Mouse (Mus musculus): ENCODE data around the gene Gm4981. TPM values are rescaled to one million over a fixed set of nuclear protein-coding genes. Genes with fewer than 3 reads are reported as not detected.
A peak's percentile ranks its signal among the peaks of the same experiment; 100 is the strongest.
"Not testable (repeated sequence)": the region's sequence is repeated elsewhere in the genome, so short reads cannot be mapped to it uniquely, and the experiment has no call there.

The Gm4981 gene
- polyA plus RNA-seq (2015; fragmentation: Nextera tagmentation; extraction: Ambion mirVana): not detected in 2 replicates

DNA sequence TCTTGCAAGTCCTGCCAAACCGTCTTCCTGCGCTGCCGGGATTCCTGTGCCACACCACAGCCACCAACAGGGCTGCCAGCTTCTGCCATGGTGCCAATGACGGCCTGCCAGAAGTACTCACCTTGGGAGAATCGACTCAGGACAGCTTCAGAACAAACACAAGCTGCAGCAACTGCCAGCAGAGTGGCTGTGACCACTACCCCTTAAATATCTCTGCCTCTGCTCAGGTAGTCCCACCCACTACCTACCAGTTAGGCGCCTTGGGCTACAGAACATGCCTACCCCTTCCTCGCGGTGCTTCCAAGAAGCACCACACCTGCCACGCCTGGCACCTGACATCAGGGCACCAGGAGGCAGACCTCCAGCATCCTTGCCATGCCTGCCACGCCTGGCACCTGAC is at the start of gene Gm4981:
Gene Gm4981 (minus strand): TSS at position 89 of the 400 bp plus-strand sequence.
- no peak within 1 kb of the TSS for H3K4me3 ChIP-seq (replicated peaks)
- H3K4me1 ChIP-seq (replicated peaks): no peaks in the 10 kb centered on the region
- no peaks in the 10 kb centered on the region for H3K27me3 ChIP-seq
- 0 out of 2 replicates have a peak, but pooled peaks cover 2% of the 10 kb centered on the region for H3K36me3 ChIP-seq
- no peak for DNase-seq
- 75% methylated on average over 10 of the region's 10 CpGs for WGBS (ENCODE audit: insufficient replicate concordance)
- H3K9ac ChIP-seq: no peak within 1 kb of the TSS
- peaks cover 22% of the 10 kb centered on the region for H3K9me3 ChIP-seq (replicated peaks)
- H3K27ac ChIP-seq: no peak within 1 kb of the TSS
- no peak for ATAC-seq (ENCODE audit: low read depth)
- no peak within 1 kb of the TSS for H3K4me2 ChIP-seq

- ATAC-seq (ENCODE audit: low read depth) (no peak), DNase-seq (no peak)
- Histone ChIP-seq H3K27ac (no peak overlapping the region), H3K27me3 (no peaks in the 10 kb centered on the region), H3K36me3 (peaks cover 41% of the 10 kb centered on the region), H3K4me1 (replicated peaks) (no peaks in the 10 kb centered on the region), H3K9me3 (replicated peaks) (no peaks in the 10 kb centered on the region), H3K9ac (no peak overlapping the region), H3K4me3 (replicated peaks) (no peak overlapping the region), H3K4me2 (no peak overlapping the region)
- 71% methylated on average over 7 of the region's 7 CpGs for WGBS (ENCODE audit: insufficient replicate concordance)
Measured at GRCm38 (mm10) chr10:58282238-58282637, 45.7 kb upstream of the Gm4981 start.

GRCm38 (mm10) chr10:58258466-58258865 is 22.0 kb upstream of the Gm4981 start:
- Histone ChIP-seq H3K4me3 (replicated peaks) (no peak overlapping the region), H3K27ac (no peak overlapping the region), H3K36me3 (peaks cover 14% of the 10 kb centered on the region; the same call in 1 of the 2 replicates), H3K27me3 (no peaks in the 10 kb centered on the region), H3K9me3 (replicated peaks) (no peaks in the 10 kb centered on the region), H3K9ac (no peak overlapping the region), H3K4me2 (no peak overlapping the region), H3K4me1 (replicated peaks) (peaks cover 23% of the 10 kb centered on the region)
- WGBS (ENCODE audit: insufficient replicate concordance): 69% methylated on average over 5 of the region's 5 CpGs
- no peak for DNase-seq
- ATAC-seq (ENCODE audit: low read depth): no peak

GRCm38 (mm10) chr10:58255954-58256353 is 19.5 kb upstream of the Gm4981 start:
- DNase-seq: no peak
- H3K9ac ChIP-seq: peak overlapping the region; percentile 83
- H3K27ac ChIP-seq: no peak overlapping the region
- H3K36me3 ChIP-seq: peaks cover 3% of the 10 kb centered on the region; the same call in 1 of the 2 replicates
- WGBS (ENCODE audit: insufficient replicate concordance): under 1% methylated on average over 4 of the region's 4 CpGs
- H3K4me1 ChIP-seq (replicated peaks): peaks cover 23% of the 10 kb centered on the region
- peak overlapping the region; percentile 85 for H3K4me2 ChIP-seq
- H3K4me3 ChIP-seq (replicated peaks): peak overlapping the region; percentile 92
- ATAC-seq (ENCODE audit: low read depth): no peak
- H3K9me3 ChIP-seq (replicated peaks): no peaks in the 10 kb centered on the region
- H3K27me3 ChIP-seq: no peaks in the 10 kb centered on the region

DNA sequence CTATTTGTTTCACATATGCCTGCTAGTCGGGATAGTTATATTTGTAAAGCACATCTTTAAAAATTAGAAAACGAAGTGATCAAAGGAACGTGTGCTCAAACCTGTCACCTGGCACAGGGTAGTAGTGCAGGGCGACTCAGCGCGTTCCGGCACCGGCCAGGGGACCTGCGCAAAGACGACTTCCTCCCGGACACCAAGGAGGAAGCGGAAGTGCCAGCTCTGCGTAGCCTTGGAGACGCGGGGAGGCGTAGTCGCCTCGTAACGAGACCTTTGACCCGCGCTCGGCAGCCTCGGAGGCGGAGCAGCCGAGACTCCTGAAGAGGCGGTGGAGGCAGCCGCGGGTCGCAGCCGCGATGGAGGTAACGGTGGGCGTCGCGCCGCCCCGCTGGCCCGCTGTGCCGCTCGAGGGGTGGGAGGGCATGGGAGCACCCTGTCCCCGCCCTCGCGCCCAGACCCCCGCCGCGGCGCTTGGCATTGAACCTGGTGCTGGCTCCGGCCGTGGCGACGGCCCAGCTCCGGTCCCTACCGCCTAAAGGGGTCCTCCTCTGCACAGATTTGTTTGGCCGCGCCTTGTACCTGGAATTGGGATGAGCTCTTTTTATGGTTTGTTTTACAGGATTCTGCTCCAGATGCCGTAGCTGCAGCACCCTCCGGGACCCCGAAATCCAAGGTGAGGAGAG is 18.9 kb upstream of the Gm4981 start, which contains the start of gene Gcc2:
Gene Gcc2 (plus strand): TSS at position 285 of the 680 bp plus-strand sequence.
- Histone ChIP-seq H3K9me3 (replicated peaks) (no peaks in the 10 kb centered on the region), H3K4me3 (replicated peaks) (peak within 1 kb of the TSS; percentile 92), H3K27ac (peak within 1 kb of the TSS; percentile 66), H3K9ac (peak within 1 kb of the TSS; percentile 83), H3K27me3 (no peaks in the 10 kb centered on the region), H3K4me1 (replicated peaks) (peaks cover 23% of the 10 kb centered on the region), H3K36me3 (peaks cover 3% of the 10 kb centered on the region; the same call in 1 of the 2 replicates), H3K4me2 (peak within 1 kb of the TSS; percentile 85)
- under 1% methylated on average over 57 of the region's 58 CpGs for WGBS (ENCODE audit: insufficient replicate concordance)
- peak; percentile 88 for DNase-seq
- peak; percentile 99 for ATAC-seq (ENCODE audit: low read depth)

DNA sequence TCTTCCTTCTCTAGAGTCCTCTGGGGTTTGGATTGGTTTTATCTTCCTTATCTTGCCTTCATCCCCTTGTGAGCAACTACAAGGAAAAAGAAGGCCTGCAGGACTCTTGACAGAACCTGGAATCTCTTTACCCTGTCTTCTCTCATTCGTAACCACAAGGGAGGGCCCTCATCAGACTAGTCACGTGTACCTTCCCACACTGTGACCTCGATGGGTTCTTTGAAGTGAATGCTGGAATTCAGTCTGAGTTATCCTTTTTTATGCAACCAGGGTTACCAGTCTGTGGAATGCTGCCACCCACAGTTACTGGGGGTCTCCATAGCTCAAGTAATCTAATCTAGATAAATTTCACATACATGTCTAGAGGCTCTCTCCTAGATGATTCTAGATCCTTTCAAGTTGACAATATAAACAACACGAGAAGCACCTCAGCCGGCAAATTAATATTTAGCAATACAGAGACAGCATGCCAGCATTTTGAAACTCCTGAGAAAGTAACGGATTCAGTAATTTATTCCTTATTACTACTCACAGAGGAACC is 18.2 kb upstream of the Gm4981 start:
- Histone ChIP-seq H3K9ac (peak overlapping the region; percentile 83), H3K4me2 (peak overlapping the region; percentile 85), H3K4me1 (replicated peaks) (peaks cover 23% of the 10 kb centered on the region), H3K27ac (no peak overlapping the region), H3K36me3 (peaks cover 3% of the 10 kb centered on the region; the same call in 1 of the 2 replicates), H3K4me3 (replicated peaks) (peak overlapping the region; percentile 92), H3K27me3 (no peaks in the 10 kb centered on the region), H3K9me3 (replicated peaks) (no peaks in the 10 kb centered on the region)
- 18% methylated on average over 6 of the region's 6 CpGs for WGBS (ENCODE audit: insufficient replicate concordance)
- no peak for ATAC-seq (ENCODE audit: low read depth)
- no peak for DNase-seq

DNA sequence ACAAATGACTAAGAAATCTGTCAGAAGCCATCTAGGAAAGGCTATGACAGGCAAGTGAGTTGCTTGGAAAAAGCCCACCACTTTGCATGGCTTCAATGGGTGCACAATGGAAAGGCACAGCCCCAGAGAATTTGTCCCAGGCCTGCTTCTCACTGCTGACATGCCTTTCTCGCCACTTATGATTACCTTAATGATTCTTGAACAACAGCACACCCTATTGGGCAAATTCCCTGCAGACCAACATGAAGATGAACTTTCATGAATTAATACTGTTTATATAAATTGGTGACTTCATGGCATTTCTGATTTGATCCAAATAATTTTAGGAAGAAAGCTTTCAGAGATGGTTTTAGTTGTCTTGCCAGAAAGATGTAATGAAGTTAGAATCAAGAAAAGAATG is 13.0 kb upstream of the Gm4981 start:
- DNase-seq: no peak

GRCm38 (mm10) chr10:58238984-58239740 is 2.7 kb upstream of the Gm4981 start:
- 53% methylated on average over 8 of the region's 8 CpGs for WGBS (ENCODE audit: insufficient replicate concordance)
- DNase-seq; H3K4me1 ChIP-seq (replicated peaks); H3K4me3 ChIP-seq (replicated peaks); H3K27ac ChIP-seq; H3K4me2 ChIP-seq; H3K9ac ChIP-seq; H3K36me3 ChIP-seq; H3K27me3 ChIP-seq: not testable (repeated sequence)
- H3K9me3 ChIP-seq (replicated peaks): peaks cover 11% of the 10 kb centered on the region
- ATAC-seq (ENCODE audit: low read depth): peak; percentile 57

More for the DNA sequence above, 13.0 kb upstream of the Gm4981 start:
- H3K9ac ChIP-seq: no peak overlapping the region
- no peaks in the 10 kb centered on the region for H3K36me3 ChIP-seq
- WGBS (ENCODE audit: insufficient replicate concordance): 18% methylated on average over 1 of the region's 1 CpGs
- H3K4me1 ChIP-seq (replicated peaks): peaks cover 5% of the 10 kb centered on the region
- H3K27me3 ChIP-seq: no peaks in the 10 kb centered on the region
- H3K27ac ChIP-seq: no peak overlapping the region
- ATAC-seq (ENCODE audit: low read depth): no peak
- no peak overlapping the region for H3K4me2 ChIP-seq
- H3K4me3 ChIP-seq (replicated peaks): no peak overlapping the region
- no peaks in the 10 kb centered on the region for H3K9me3 ChIP-seq (replicated peaks)

GRCm38 (mm10) chr10:58234985-58235384 is 1.5 kb downstream of the Gm4981 start:
- peaks cover 26% of the 10 kb centered on the region for H3K9me3 ChIP-seq (replicated peaks)
- not testable (repeated sequence) for DNase-seq; H3K4me3 ChIP-seq (replicated peaks); H3K4me1 ChIP-seq (replicated peaks); H3K27ac ChIP-seq; H3K9ac ChIP-seq; ATAC-seq (ENCODE audit: low read depth); H3K36me3 ChIP-seq; H3K27me3 ChIP-seq; H3K4me2 ChIP-seq
- 62% methylated on average over 4 of the region's 4 CpGs for WGBS (ENCODE audit: insufficient replicate concordance)

DNA sequence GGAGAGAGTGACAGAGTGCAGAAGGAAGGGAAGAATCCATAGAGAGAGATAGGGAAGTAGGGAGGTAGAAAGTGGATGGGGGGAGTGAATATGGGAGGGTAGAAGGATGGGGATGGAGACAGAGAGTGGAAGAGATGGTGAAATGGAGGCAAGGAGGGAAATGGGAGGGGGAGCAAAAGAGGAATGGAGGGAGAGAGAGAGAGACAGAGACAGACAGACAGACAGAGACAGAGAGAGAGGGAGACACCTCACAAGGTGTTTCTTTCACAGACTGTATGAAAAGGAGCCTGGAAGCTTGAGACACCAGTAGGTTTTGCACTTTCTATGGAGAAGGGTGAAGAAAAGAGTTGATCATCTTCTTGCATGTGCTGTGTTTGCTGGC is 2.8 kb downstream of the Gm4981 start:
- DNase-seq; H3K9ac ChIP-seq; H3K4me3 ChIP-seq (replicated peaks); H3K27ac ChIP-seq; ATAC-seq (ENCODE audit: low read depth); H3K4me2 ChIP-seq; H3K36me3 ChIP-seq; H3K27me3 ChIP-seq; H3K4me1 ChIP-seq (replicated peaks): not testable (repeated sequence)
- peaks cover 23% of the 10 kb centered on the region for H3K9me3 ChIP-seq (replicated peaks)

DNA sequence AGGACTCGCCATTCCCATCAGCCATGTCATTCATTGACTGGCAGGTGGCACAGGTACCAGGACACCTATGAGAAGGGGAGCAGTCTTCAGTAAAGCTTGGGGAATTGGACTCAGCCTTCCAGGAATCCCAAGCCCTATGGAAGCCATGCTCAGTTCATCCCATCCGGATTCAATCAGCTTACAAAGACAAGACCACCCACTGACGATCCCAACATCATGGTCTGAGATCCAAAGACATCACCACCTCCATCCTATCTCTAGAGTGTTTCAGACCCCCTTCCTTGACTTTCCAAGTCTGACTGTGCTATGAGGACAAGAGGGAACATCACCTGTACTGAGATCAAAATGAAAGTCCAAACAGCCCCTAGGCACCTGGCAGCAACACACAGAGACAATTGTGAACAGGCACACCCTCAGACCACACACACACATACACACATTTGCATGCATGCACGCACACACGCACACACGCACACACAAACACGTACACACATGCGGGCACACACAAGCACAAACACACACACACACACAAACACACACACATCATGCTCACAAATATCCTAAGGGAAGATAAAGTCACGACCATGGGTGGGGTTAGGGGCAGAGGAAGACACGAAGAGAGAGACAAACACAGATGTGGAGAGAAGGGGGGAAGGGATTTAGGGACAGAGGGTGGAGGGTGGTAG is 3.3 kb downstream of the Gm4981 start:
- H3K4me3 ChIP-seq (replicated peaks); DNase-seq; H3K4me1 ChIP-seq (replicated peaks); H3K27ac ChIP-seq; H3K4me2 ChIP-seq; H3K36me3 ChIP-seq; H3K27me3 ChIP-seq; H3K9ac ChIP-seq: not testable (repeated sequence)
- 60% methylated on average over 10 of the region's 10 CpGs for WGBS (ENCODE audit: insufficient replicate concordance)
- peak; percentile 24 for ATAC-seq (ENCODE audit: low read depth)
- peaks cover 23% of the 10 kb centered on the region for H3K9me3 ChIP-seq (replicated peaks)
